Mouse (Mus musculus) myocyte (in vitro differentiated cells): Measurements from ENCODE around the gene Ccdc93. TPM values are rescaled to one million over a fixed set of nuclear protein-coding genes. Genes with fewer than 3 reads are reported as not detected.

ENCODE experiments used
- H3K27me3 ChIP-seq: one replicate; pipeline ENCODE4 v1.6.1; 2011; ENCODE audit not compliant: control insufficient read depth, insufficient read depth, insufficient read length
- H3K36me3 ChIP-seq: one replicate; pipeline ENCODE4 v1.6.1; 2011; ENCODE audit not compliant: control insufficient read depth, insufficient read depth
- H3K4me2 ChIP-seq: one replicate; pipeline ENCODE4 v1.6.1; 2011; ENCODE audit warnings: low read depth, control low read depth
- H3K4me3 ChIP-seq: one replicate; pipeline ENCODE4 v1.5.1; 2011; ENCODE audit warnings: mild to moderate bottlenecking, control low read depth, moderate library complexity
- H3K79me2 ChIP-seq: one replicate; pipeline ENCODE4 v1.6.1; 2011; ENCODE audit not compliant: control insufficient read depth, insufficient read depth
- H3ac ChIP-seq: one replicate; pipeline ENCODE4 v1.6.1; 2011; ENCODE audit not compliant: control insufficient read depth, insufficient read length
- CEBPB ChIP-seq: IDR thresholded peaks from 2 replicates; pipeline ENCODE4 v1.6.1; 2011; ENCODE audit warnings: mild to moderate bottlenecking, moderate library complexity; ENCODE audit not compliant: poor library complexity, insufficient read depth, severe bottlenecking
- E2F4 ChIP-seq: IDR thresholded peaks from one replicate; pipeline ENCODE4 v1.6.1; 2011; ENCODE audit warnings: mild to moderate bottlenecking, control low read depth, moderate library complexity; ENCODE audit not compliant: insufficient read depth
- MAX ChIP-seq: IDR thresholded peaks from one replicate; pipeline ENCODE4 v1.6.1; 2011; ENCODE audit warnings: low read depth, mild to moderate bottlenecking, control low read depth
- MYOD1 ChIP-seq, 3 experiments: IDR thresholded peaks; one replicate each; pipeline ENCODE4 v1.6.1; 2011; ENCODE audit warnings: control low read depth in 2 of 3, low read depth in 2 of 3, mild to moderate bottlenecking in 2 of 3, moderate library complexity in 1 of 3; ENCODE audit not compliant: insufficient read length in 2 of 3, control insufficient read depth in 1 of 3
- MYOG ChIP-seq, 3 experiments: IDR thresholded peaks; one replicate each; pipeline ENCODE4 v1.6.1; 2011; ENCODE audit warnings: control low read depth in 2 of 3, low read depth in 2 of 3, mild to moderate bottlenecking in 2 of 3; ENCODE audit not compliant: insufficient read length in 2 of 3, control insufficient read depth in 1 of 3, insufficient read depth in 1 of 3
- POLR2A ChIP-seq: IDR thresholded peaks from one replicate; pipeline ENCODE4 v1.6.1; 2011; ENCODE audit warnings: low read depth, mild to moderate bottlenecking, control low read depth, moderate library complexity; ENCODE audit not compliant: insufficient read length
- POLR2AphosphoS2 ChIP-seq: IDR thresholded peaks from one replicate; pipeline ENCODE4 v1.6.1; 2011; ENCODE audit warnings: low read depth, control low read depth; ENCODE audit not compliant: insufficient read length
- REST ChIP-seq: IDR thresholded peaks from one replicate; pipeline ENCODE4 v1.6.1; 2011; ENCODE audit warnings: mild to moderate bottlenecking, control low read depth, moderate library complexity; ENCODE audit not compliant: insufficient read depth, insufficient read length
- SRF ChIP-seq: IDR thresholded peaks from one replicate; pipeline ENCODE4 v1.6.1; 2011; ENCODE audit warnings: low read depth; ENCODE audit not compliant: control insufficient read depth, insufficient read length
- TCF12 ChIP-seq: IDR thresholded peaks from one replicate; pipeline ENCODE4 v1.6.1; 2011; ENCODE audit warnings: mild to moderate bottlenecking, control low read depth; ENCODE audit not compliant: poor library complexity, insufficient read depth, severe bottlenecking
- TCF3 ChIP-seq: IDR thresholded peaks from one replicate; pipeline ENCODE4 v1.6.1; 2011; ENCODE audit warnings: low read depth, control low read depth; ENCODE audit not compliant: insufficient read length
- USF1 ChIP-seq: IDR thresholded peaks from one replicate; pipeline ENCODE4 v1.6.1; 2011; ENCODE audit warnings: low read depth, mild to moderate bottlenecking, control low read depth, moderate library complexity
- polyA plus RNA-seq: library from polyadenylated mRNA; unstranded; fragments of >200 nt; fragmentation: generic; extraction: Trizol; gene quantifications from one replicate; pipeline ENCODE4 v1.2.1, GENCODE M21; 2012; ENCODE audit warnings: missing spikeins

Gene Ccdc93
- polyA plus RNA-seq, 1 experiment = 5.2 TPM

GRCm38 (mm10) chr1:121477716-121478115 lies 46.9 kb downstream of the Ccdc93 start:
- H3K27me3 ChIP-seq = no peaks in the 10 kb centered on the region
- no peak for TF ChIP-seq POLR2A
- TF ChIP-seq TCF12 = no peak
- no peak for TF ChIP-seq MYOD1 (IDR thresholded peaks at IDR 0.05; ENCODE audit: control insufficient read depth in 1 of 3, insufficient read length in 2 of 3, low read depth in 2 of 3)
- TF ChIP-seq E2F4 = no peak
- no peak for TF ChIP-seq MAX
- no peak overlapping the region for H3K4me3 ChIP-seq
- H3K79me2 ChIP-seq = no peaks in the 10 kb centered on the region
- H3K36me3 ChIP-seq = peaks cover 35% of the 10 kb centered on the region
- H3ac ChIP-seq = no peak overlapping the region
- no peak overlapping the region for H3K4me2 ChIP-seq

- TF ChIP-seq MYOD1 (IDR thresholded peaks at IDR 0.05; ENCODE audit: control insufficient read depth in 1 of 3, insufficient read length in 2 of 3, low read depth in 2 of 3) (peak in 1 of 3 experiments; percentile 46), REST (no peak), MAX (no peak)
- H3K27me3 ChIP-seq = no peaks in the 10 kb centered on the region
- no peak overlapping the region for H3K4me3 ChIP-seq
- no peaks in the 10 kb centered on the region for H3K79me2 ChIP-seq
- H3K36me3 ChIP-seq = peaks cover 30% of the 10 kb centered on the region
- H3ac ChIP-seq = no peak overlapping the region
- no peak overlapping the region for H3K4me2 ChIP-seq
Observed at GRCm38 (mm10) chr1:121478284-121478980, 47.6 kb downstream of the Ccdc93 start.

- Histone ChIP-seq H3K4me3 (no peak overlapping the region), H3K4me2 (no peak overlapping the region), H3K36me3 (peaks cover 30% of the 10 kb centered on the region), H3K27me3 (no peaks in the 10 kb centered on the region), H3K79me2 (no peaks in the 10 kb centered on the region), H3ac (no peak overlapping the region)
- no peak for TF ChIP-seq USF1
- no peak for TF ChIP-seq POLR2AphosphoS2
- TF ChIP-seq SRF = no peak
- TF ChIP-seq MYOG (IDR thresholded peaks at IDR 0.05; ENCODE audit: control insufficient read depth in 1 of 3, insufficient read depth in 1 of 3, insufficient read length in 2 of 3, low read depth in 2 of 3) = no peak
- TF ChIP-seq TCF12 = no peak
- no peak for TF ChIP-seq MYOD1 (IDR thresholded peaks at IDR 0.05; ENCODE audit: control insufficient read depth in 1 of 3, insufficient read length in 2 of 3, low read depth in 2 of 3)
- no peak for TF ChIP-seq E2F4
- no peak for TF ChIP-seq MAX
- TF ChIP-seq CEBPB = no peak
- TF ChIP-seq TCF3 = no peak
- no peak for TF ChIP-seq REST
Observed at GRCm38 (mm10) chr1:121479403-121479802, 48.6 kb downstream of the Ccdc93 start.

GRCm38 (mm10) chr1:121483091-121483490 lies 52.2 kb downstream of the Ccdc93 start:
- TF ChIP-seq MYOD1 (IDR thresholded peaks at IDR 0.05; ENCODE audit: control insufficient read depth in 1 of 3, insufficient read length in 2 of 3, low read depth in 2 of 3) (peak in 1 of 3 experiments; percentile 2), TCF3 (no peak)
- Histone ChIP-seq H3K4me2 (no peak overlapping the region), H3ac (no peak overlapping the region), H3K4me3 (no peak overlapping the region), H3K36me3 (peaks cover 23% of the 10 kb centered on the region), H3K79me2 (no peaks in the 10 kb centered on the region), H3K27me3 (no peaks in the 10 kb centered on the region)

GRCm38 (mm10) chr1:121486803-121487202 lies 56.0 kb downstream of the Ccdc93 start:
- H3K4me2 ChIP-seq = no peak overlapping the region
- H3K79me2 ChIP-seq = no peaks in the 10 kb centered on the region
- no peak overlapping the region for H3K4me3 ChIP-seq
- H3K36me3 ChIP-seq = peaks cover 14% of the 10 kb centered on the region
- no peak overlapping the region for H3ac ChIP-seq
- no peak for TF ChIP-seq MYOD1 (IDR thresholded peaks at IDR 0.05; ENCODE audit: control insufficient read depth in 1 of 3, insufficient read length in 2 of 3, low read depth in 2 of 3)
- H3K27me3 ChIP-seq = no peaks in the 10 kb centered on the region

GRCm38 (mm10) chr1:121490241-121490640 lies 59.4 kb downstream of the Ccdc93 start:
- TF ChIP-seq USF1 (no peak), TCF3 (no peak)
- Histone ChIP-seq H3K36me3 (peaks cover 26% of the 10 kb centered on the region), H3K4me3 (no peak overlapping the region), H3ac (no peak overlapping the region), H3K27me3 (no peaks in the 10 kb centered on the region), H3K79me2 (no peaks in the 10 kb centered on the region), H3K4me2 (no peak overlapping the region)
